Mouse (Mus musculus): ENCODE data around the gene Ldlrad3.

GRCm38 (mm10) chr2:101986344-101987087 lies 199.7 kb downstream of the Ldlrad3 start:
- no peak for TF ChIP-seq EP300 (IDR thresholded peaks at IDR 0.05; ENCODE audit: low read depth)
- TF ChIP-seq CTCF (IDR thresholded peaks at IDR 0.05; ENCODE audit: low read depth): no peak

Data from liver, postnatal 0 days (tissue).